Mouse (Mus musculus) layer of hippocampus, adult 2 months (tissue): ENCODE measurements around the gene Cd3d. TPM values are rescaled to one million over a fixed set of nuclear protein-coding genes. Genes with fewer than 3 reads are reported as not detected.

Source experiments
- DNase-seq, 2 experiments: peaks; one replicate each; pipeline ENCODE4 v3.0.0; 2022; ENCODE audit warnings: low spot score in 2 of 2
- H3K27ac ChIP-seq: fragments of 200-600 bp; 2 replicates; pipeline ENCODE4 v1.8.1; 2022
- H3K4me3 ChIP-seq: fragments of 200-600 bp; 2 replicates; pipeline ENCODE4 v1.8.1; 2022; ENCODE audit warnings: mild to moderate bottlenecking
- CTCF ChIP-seq: fragments of 200-600 bp; conservative IDR thresholded peaks from 2 replicates; pipeline ENCODE4 v1.8.1; 2022; ENCODE audit warnings: antibody characterized with exemption, mild to moderate bottlenecking, moderate library complexity
- total RNA-seq, 2 experiments: library from RNA; stranded (reverse); gene quantifications; 2 replicates each; pipeline ENCODE4 v1.2.3; 2021

Cd3d gene
- total RNA-seq, 2 experiments from 2014 or later = not detected

DNA sequence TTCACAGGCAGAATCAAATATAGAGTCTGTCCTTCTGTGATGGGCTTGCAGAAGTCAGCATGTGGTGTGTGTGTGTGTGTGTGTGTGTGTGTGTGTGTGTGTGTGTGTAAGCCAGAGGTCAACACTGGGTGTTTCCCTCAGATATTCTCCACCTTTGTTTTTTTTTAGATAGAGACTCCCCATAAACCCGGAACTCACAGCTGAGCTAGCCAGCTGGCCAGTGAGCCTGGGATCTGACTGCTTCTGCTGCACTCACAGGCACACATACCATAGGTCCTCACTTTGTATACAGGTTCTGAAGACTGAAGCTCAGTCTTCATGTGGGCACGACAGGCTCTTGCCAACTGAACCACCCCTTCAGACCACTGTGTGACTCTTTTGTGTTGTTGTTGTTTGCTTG lies 50.7 kb downstream of the Cd3d start:
- Histone ChIP-seq H3K27ac (no peak overlapping the region), H3K4me3 (no peak overlapping the region)
- no peak for TF ChIP-seq CTCF
- no peak for DNase-seq

- H3K4me3 ChIP-seq = no peak overlapping the region
- no peak for TF ChIP-seq CTCF
- no peak overlapping the region for H3K27ac ChIP-seq
- DNase-seq = no peak
Observed at GRCm38 (mm10) chr9:45034526-45034925, 52.9 kb downstream of the Cd3d start.

Other genes starting within 250 kb of the Cd3d start
- gene Phldb1, start 246.6 kb upstream of the Cd3d start, total RNA-seq = 10 to 100 TPM; 71.8 to 86.4 TPM
- 100 to 1,000 TPM in 1 of 2 experiments, 10 to 100 TPM in 1; 100.0 to 103 TPM for gene Arcn1, start 213.9 kb upstream of the Cd3d start, total RNA-seq
- gene Ift46, start 213.9 kb upstream of the Cd3d start, total RNA-seq = 10 to 100 TPM; 73.9 to 84.9 TPM
- 10 to 100 TPM; 50.0 to 50.3 TPM for gene Tmem25, start 182.5 kb upstream of the Cd3d start, total RNA-seq
- gene Ttc36, start 178.7 kb upstream of the Cd3d start, total RNA-seq = 1 to 10 TPM; 1.1 to 1.7 TPM
- gene Kmt2a, start 100.5 kb upstream of the Cd3d start, total RNA-seq = 10 to 100 TPM; 68.3 to 80.7 TPM
- 100 to 1,000 TPM; 309 to 349 TPM for gene Atp5l, start 61.0 kb upstream of the Cd3d start, total RNA-seq
- 10 to 100 TPM; 73.0 to 75.2 TPM for gene Ube4a, start 16.2 kb upstream of the Cd3d start, total RNA-seq
- not detected for gene Cd3g, start 1.4 kb upstream of the Cd3d start, total RNA-seq
- gene Cd3e, start 27.8 kb downstream of the Cd3d start, total RNA-seq = not detected
- gene Mpzl2, start 58.0 kb downstream of the Cd3d start, total RNA-seq = under 1 TPM; 0.54 to 0.90 TPM
- gene Mpzl3, start 73.4 kb downstream of the Cd3d start, total RNA-seq = 1 to 10 TPM; 4.2 to 4.7 TPM
- 1 to 10 TPM in 1 of 2 experiments, not detected in 1; 1.3 TPM for gene Jaml, start 97.4 kb downstream of the Cd3d start, total RNA-seq
- 100 to 1,000 TPM; 245 to 254 TPM for gene Scn2b, start 136.0 kb downstream of the Cd3d start, total RNA-seq
- 10 to 100 TPM; 10.9 to 12.1 TPM for gene Scn4b, start 156.6 kb downstream of the Cd3d start, total RNA-seq
- gene BC049352, start 200.2 kb downstream of the Cd3d start, total RNA-seq = under 1 TPM; 0.44 to 0.72 TPM
- gene Tmprss4, start 222.3 kb downstream of the Cd3d start, total RNA-seq = not detected